Mouse (Mus musculus) layer of hippocampus, adult 8-10 months (tissue): ENCODE measurements around the gene Setmar. TPM values are rescaled to one million over a fixed set of nuclear protein-coding genes. Genes with fewer than 3 reads are reported as not detected.

Experiments used
- DNase-seq, 2 experiments: peaks; one replicate each; pipeline ENCODE4 v3.0.0; 2022; ENCODE audit warnings: low spot score in 2 of 2
- total RNA-seq, 4 experiments: library from RNA; stranded (reverse); gene quantifications; 2 replicates each; pipeline ENCODE4 v1.2.4; 2022

The Setmar gene
- total RNA-seq: 10 to 100 TPM in 1 of 4 experiments, 1 to 10 TPM in 3; 7.2 to 12.2 (median 9.9) TPM

- DNase-seq: peak; percentile 94 to 96
These were observed at the start of gene Setmar for GRCm38 (mm10) chr6:108064918-108065526. Gene Setmar (plus strand): TSS chr6:108065045.

GRCm38 (mm10) chr6:108021646-108022045, 43.2 kb upstream of the Setmar start:
- DNase-seq: peak; percentile 48 to 61

GRCm38 (mm10) chr6:108055041-108055440, 9.8 kb upstream of the Setmar start:
- peak in 1 of 2 experiments; percentile 67 for DNase-seq

GRCm38 (mm10) chr6:108055946-108056345, 8.9 kb upstream of the Setmar start:
- DNase-seq: no peak

GRCm38 (mm10) chr6:108057353-108057752, 7.5 kb upstream of the Setmar start:
- DNase-seq: no peak

GRCm38 (mm10) chr6:108058066-108058465, 6.8 kb upstream of the Setmar start:
- DNase-seq: no peak

GRCm38 (mm10) chr6:108061121-108061520, 3.7 kb upstream of the Setmar start:
- no peak for DNase-seq

GRCm38 (mm10) chr6:108065583-108065982, 738 bp downstream of the Setmar start:
- peak; percentile 71 to 80 for DNase-seq

GRCm38 (mm10) chr6:108070947-108071346, 6.1 kb downstream of the Setmar start:
- no peak for DNase-seq

- DNase-seq: no peak
These were observed 8.2 kb downstream of the Setmar start for GRCm38 (mm10) chr6:108073071-108073470.

GRCm38 (mm10) chr6:108073931-108074330, 9.1 kb downstream of the Setmar start:
- DNase-seq: no peak

- no peak for DNase-seq
These were observed 9.8 kb downstream of the Setmar start for GRCm38 (mm10) chr6:108074624-108075023.

- DNase-seq: no peak
These were observed 11.0 kb downstream of the Setmar start for GRCm38 (mm10) chr6:108075857-108076256.

- no peak for DNase-seq
These were observed 26.5 kb downstream of the Setmar start for GRCm38 (mm10) chr6:108091296-108091695.

GRCm38 (mm10) chr6:108092646-108093045, 27.8 kb downstream of the Setmar start:
- no peak for DNase-seq

- DNase-seq: no peak
These were observed 28.6 kb downstream of the Setmar start for GRCm38 (mm10) chr6:108093449-108093848.

GRCm38 (mm10) chr6:108095445-108095844, 30.6 kb downstream of the Setmar start:
- no peak for DNase-seq

GRCm38 (mm10) chr6:108098171-108098845, 33.5 kb downstream of the Setmar start:
- DNase-seq: peak; percentile 28 to 49

- DNase-seq: no peak
These were observed 34.0 kb downstream of the Setmar start for GRCm38 (mm10) chr6:108098846-108099217.

- no peak for DNase-seq
These were observed 37.3 kb downstream of the Setmar start for GRCm38 (mm10) chr6:108101936-108102830.

GRCm38 (mm10) chr6:108107376-108107775, 42.5 kb downstream of the Setmar start:
- DNase-seq: no peak

GRCm38 (mm10) chr6:108110336-108110735, 45.5 kb downstream of the Setmar start:
- DNase-seq: no peak
